Comparison of ENCODE assay signal across 9 mouse cellular contexts in the genomic region with DNA sequence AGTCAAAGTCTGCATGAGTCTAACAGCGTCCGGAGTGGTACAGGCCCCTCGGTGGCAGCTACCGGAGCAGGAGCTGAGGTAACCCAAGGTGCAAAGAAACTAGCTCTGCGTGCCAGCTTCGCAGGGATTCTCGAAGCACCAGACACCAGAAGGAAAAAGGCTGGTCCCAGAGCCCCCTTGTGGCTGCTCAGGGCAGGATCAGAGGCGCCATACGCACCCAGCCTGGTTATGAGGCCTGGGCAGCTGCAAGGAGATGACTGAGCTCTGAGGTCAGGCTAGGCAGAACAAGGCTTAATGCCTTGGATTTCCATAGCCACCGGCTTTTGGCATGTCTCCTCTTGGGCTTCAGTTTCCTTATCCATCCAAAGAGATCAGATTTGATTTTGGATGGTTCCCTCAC. TPM values are rescaled to one million over a fixed set of nuclear protein-coding genes. Genes with fewer than 3 reads are reported as not detected.
A peak's percentile ranks its signal among the peaks of the same experiment; 100 is the strongest.
DNase-seq lines count a peak whose midpoint lies in the region; ATAC-seq lines count a peak whose summit lies in the region.
"Had no signal": no experiment of that assay in that cellular context is flagged by ENCODE, and none has a peak within 500 bp of the region (broad histone marks: within the 10 kb centered on the region; RNA-seq: fewer than 3 reads in every experiment).

No protein-coding gene starts in this region.

- H3K27me3 ChIP-seq in midbrain, embryonic 10.5 days (ENCODE audit: low read depth, poor library complexity, severe bottlenecking): peaks cover 100% of the 10 kb centered on the region
- peaks cover 84% of the 10 kb centered on the region for H3K27me3 ChIP-seq in midbrain, embryonic 16.5 days (ENCODE audit: control insufficient read depth, insufficient read depth, low read depth, low read length)

- no peak overlapping the region for H3K27ac ChIP-seq in midbrain, embryonic 10.5 days (replicated peaks)
- H3K27ac ChIP-seq in midbrain, embryonic 16.5 days (ENCODE audit: low read length): no peak overlapping the region
- H3K27ac ChIP-seq: hindbrain, embryonic 15.5 days had no signal

- H3K36me3 ChIP-seq in midbrain, embryonic 10.5 days: no peaks in the 10 kb centered on the region
- H3K36me3 ChIP-seq in midbrain, embryonic 16.5 days (ENCODE audit: control insufficient read depth, insufficient read depth, low read length): no peaks in the 10 kb centered on the region
- H3K36me3 ChIP-seq: hindbrain, embryonic 15.5 days had no signal

- H3K4me2 ChIP-seq in midbrain, embryonic 16.5 days (ENCODE audit: low read length): no peak overlapping the region
- H3K4me2 ChIP-seq: hindbrain, embryonic 15.5 days had no signal

- peaks cover 51% of the 10 kb centered on the region for H3K4me1 ChIP-seq in midbrain, embryonic 10.5 days
- H3K4me1 ChIP-seq in midbrain, embryonic 16.5 days (ENCODE audit: control insufficient read depth, insufficient read depth, low read length): peaks cover 20% of the 10 kb centered on the region

- H3K4me3 ChIP-seq in midbrain, embryonic 10.5 days: no peak overlapping the region
- H3K4me3 ChIP-seq in midbrain, embryonic 16.5 days (ENCODE audit: low read depth, low read length): no peak overlapping the region
- H3K4me3 ChIP-seq: hindbrain, embryonic 15.5 days had no signal

- ATAC-seq in midbrain, embryonic 16.5 days: no peak

- H3K9me3 ChIP-seq in midbrain, embryonic 10.5 days (replicated peaks): no peaks in the 10 kb centered on the region
- H3K9me3 ChIP-seq in midbrain, embryonic 16.5 days (replicated peaks; ENCODE audit: control insufficient read depth, low read length, poor library complexity, severe bottlenecking): no peaks in the 10 kb centered on the region
- H3K9me3 ChIP-seq: hindbrain, embryonic 15.5 days had no signal

- DNase-seq in adrenal gland, adult (ENCODE audit: inconsistent age in 2 of 2, low spot score in 1 of 2): peak; percentile 55 to 86
- no peak for DNase-seq in adrenal gland, adult 8-10 months
- peak; percentile 77 for DNase-seq in midbrain, embryonic 10.5 days (ENCODE audit: low spot score)
- peak; percentile 79 to 81 for DNase-seq in cerebellum, postnatal 10 days
- peak; percentile 75 for DNase-seq in heart, postnatal 4 days
- DNase-seq in lung, adult 18-20 months: peak; percentile 46
- peak; percentile 56 for DNase-seq in ovary, postnatal 14 days (ENCODE audit: low spot score)

- H3K9ac ChIP-seq in midbrain, embryonic 16.5 days (ENCODE audit: low read depth, low read length): no peak overlapping the region; the same call in 1 of the 2 replicates
- H3K9ac ChIP-seq: hindbrain, embryonic 15.5 days had no signal

- 7% methylated on average over 10 of the region's 10 CpGs for WGBS in midbrain, embryonic 10.5 days
- 7% methylated on average over 10 of the region's 10 CpGs for WGBS in midbrain, embryonic 16.5 days

RNA-seq across cellular contexts. Expression of a gene that starts 5.6 kb away (rescaled TPM):
- 10 to 100 TPM; 14.3 to 22.9 (median 15.7) TPM for total RNA-seq in adrenal gland, adult 8-10 months (2022)
- 24.6 and 26.4 TPM in 2 replicates for polyA plus RNA-seq in midbrain, embryonic 10.5 days (2016; fragmentation: Nextera tagmentation; extraction: Ambion mirVana)
- polyA plus RNA-seq in midbrain, embryonic 16.5 days (2015; fragmentation: Nextera tagmentation; extraction: Ambion mirVana): 24.3 and 25.5 TPM in 2 replicates
- 10 to 100 TPM; 12.7 to 14.1 TPM for total RNA-seq in heart, postnatal 4 days (2021)
